19 mouse cellular contexts compared by ENCODE assay signal in genomic region chr13:21969816-21970215, GRCm38 (mm10). TPM values are rescaled to one million over a fixed set of nuclear protein-coding genes. Genes with fewer than 3 reads are reported as not detected.
"Had no signal": no experiment of that assay in that cellular context is flagged by ENCODE, and none has a peak within 500 bp of the region (broad histone marks: within the 10 kb centered on the region; RNA-seq: fewer than 3 reads in every experiment).

No protein-coding gene starts in this region.

- H3K4me1 ChIP-seq: midbrain, embryonic 13.5 days; neural tube, embryonic 12.5 days; stomach, embryonic 15.5 days had no signal

- DNase-seq: lung, adult 2 months; lung, postnatal 10 days; right cerebral cortex, postnatal 14 days; thymus, adult 2 months; thymus, postnatal 25 days; thymus, postnatal 4 days had no signal

- H3K9ac ChIP-seq: liver, embryonic 12.5 days; liver, embryonic 14.5 days; midbrain, embryonic 13.5 days; midbrain, embryonic 15.5 days; neural tube, embryonic 12.5 days; stomach, embryonic 15.5 days had no signal

- H3K36me3 ChIP-seq: liver, embryonic 12.5 days; midbrain, embryonic 13.5 days; midbrain, embryonic 15.5 days; neural tube, embryonic 12.5 days; stomach, embryonic 15.5 days had no signal

- ATAC-seq: liver, embryonic 12.5 days; midbrain, embryonic 13.5 days; midbrain, embryonic 15.5 days had no signal

- H3K27me3 ChIP-seq: midbrain, embryonic 13.5 days; midbrain, embryonic 15.5 days; neural tube, embryonic 12.5 days; stomach, embryonic 15.5 days had no signal

- H3K9me3 ChIP-seq: liver, embryonic 12.5 days; midbrain, embryonic 13.5 days; midbrain, embryonic 15.5 days; neural tube, embryonic 12.5 days; stomach, embryonic 15.5 days had no signal

- H3K27ac ChIP-seq: liver, embryonic 12.5 days; liver, embryonic 14.5 days; midbrain, embryonic 13.5 days; midbrain, embryonic 15.5 days; neural tube, embryonic 12.5 days; stomach, embryonic 15.5 days; stomach, postnatal 0 days had no signal

- H3K4me3 ChIP-seq: liver, embryonic 12.5 days; midbrain, embryonic 13.5 days; midbrain, embryonic 15.5 days; neural tube, embryonic 12.5 days; stomach, embryonic 15.5 days had no signal

- H3K4me2 ChIP-seq: liver, embryonic 12.5 days; midbrain, embryonic 11.5 days; midbrain, embryonic 13.5 days; midbrain, embryonic 15.5 days; neural tube, embryonic 12.5 days; stomach, embryonic 15.5 days had no signal

RNA-seq across cellular contexts. Expression of gene Pom121l2, which starts 11.2 kb away (rescaled TPM):
- polyA plus RNA-seq: liver, embryonic 12.5 days; liver, embryonic 14.5 days; liver, embryonic 16.5 days; lung, adult 2 months; midbrain, embryonic 11.5 days; midbrain, embryonic 13.5 days; midbrain, embryonic 15.5 days; midbrain, postnatal 0 days; neural tube, embryonic 12.5 days; neural tube, embryonic 14.5 days; spleen, adult 2 months; stomach, postnatal 0 days; urinary bladder, adult 2 months had no signal

RNA-seq across cellular contexts. Expression of gene Prss16, which starts 39.7 kb away (rescaled TPM):
- polyA plus RNA-seq: midbrain, embryonic 13.5 days; midbrain, embryonic 15.5 days; midbrain, postnatal 0 days; neural tube, embryonic 12.5 days; neural tube, embryonic 14.5 days had no signal
